Mouse (Mus musculus) megakaryocyte-erythroid progenitor cell, adult 5-6 weeks (primary cell): ENCODE measurements around the gene Gm13090. TPM values are rescaled to one million over a fixed set of nuclear protein-coding genes. Genes with fewer than 3 reads are reported as not detected.

Experiments
- ATAC-seq: replicated peaks from 2 replicates; pipeline ENCODE4 v1.8.0; 2016; ENCODE audit warnings: mild to moderate bottlenecking, inconsistent platforms; ENCODE audit not compliant: severe bottlenecking, poor library complexity, low FRiP score, low TSS enrichment
- total RNA-seq, 2 experiments: library from RNA; stranded (forward) in 1 of 2; stranded (reverse) in 1 of 2; fragments of 200-1000, 215-1000 nt in 1 of 2; fragments of >200 nt in 1 of 2; fragmentation: Nextera tagmentation in 1 of 2; gene quantifications; 2 replicates each; pipeline ENCODE4 v1.2.3; 2014 to 2017

Gene Gm13090
- total RNA-seq, 2 experiments from 2014 or later = not detected

DNA sequence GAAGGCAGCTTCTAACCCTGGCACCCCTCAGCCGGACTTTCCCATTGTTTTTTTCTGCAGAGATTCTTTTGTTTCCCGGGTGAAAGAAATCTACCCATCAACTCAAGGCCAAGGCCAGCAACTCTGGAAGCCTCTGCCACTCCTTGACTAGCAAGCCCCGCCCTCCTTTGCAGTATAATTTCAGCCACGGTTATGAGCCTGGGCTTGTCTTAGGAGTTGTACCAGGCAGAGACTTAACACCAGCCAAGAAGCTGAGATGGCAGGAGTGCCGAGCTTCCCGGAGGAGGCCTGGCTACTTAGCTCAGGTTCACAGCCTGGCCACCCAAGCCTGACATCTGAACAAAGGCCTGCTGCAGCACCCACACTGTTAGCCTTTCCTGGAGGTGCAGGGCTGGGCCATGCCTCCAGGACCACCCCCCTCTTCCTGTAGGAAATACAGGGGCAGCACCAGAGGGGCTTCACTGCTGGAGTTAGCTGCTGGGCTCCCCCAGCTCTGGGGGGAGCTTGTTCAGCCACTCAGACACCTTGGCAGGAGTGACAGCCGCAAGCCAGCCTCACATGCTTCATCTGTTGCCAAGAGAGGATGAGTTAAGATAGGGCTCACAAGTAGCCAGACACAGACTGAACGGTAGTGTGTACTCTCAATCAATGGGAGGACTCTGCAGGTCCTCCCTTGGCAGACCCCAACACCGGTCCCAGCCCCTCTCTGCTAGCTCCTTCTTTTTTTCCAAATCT lies 41.6 kb downstream of the Gm13090 start:
- ATAC-seq = no peak

GRCm38 (mm10) chr4:151132493-151132892 lies 43.1 kb downstream of the Gm13090 start:
- ATAC-seq = no peak

- peak; percentile 41; the same call in 1 of the 2 replicates for ATAC-seq
Measured at GRCm38 (mm10) chr4:151133760-151134159, 44.4 kb downstream of the Gm13090 start.

DNA sequence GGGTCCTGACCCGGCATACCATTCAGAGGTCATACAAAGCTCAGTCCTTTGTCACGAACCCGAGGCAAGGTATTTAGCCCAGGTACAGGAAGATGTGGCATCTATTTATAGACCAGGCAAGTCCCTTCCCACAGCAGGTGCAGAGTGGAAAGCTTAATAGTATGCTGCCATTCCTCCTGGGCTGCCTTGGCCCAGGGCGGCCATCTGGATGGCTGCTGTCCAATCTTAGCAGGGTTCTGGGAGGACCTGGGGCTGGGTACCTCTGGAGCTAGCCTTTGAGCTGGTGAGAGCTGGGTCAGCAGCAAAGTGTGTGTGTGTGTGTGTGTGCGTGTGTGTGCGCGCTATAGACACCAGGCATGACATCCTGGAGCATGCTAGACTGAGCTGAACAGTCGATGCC lies 46.1 kb downstream of the Gm13090 start:
- no peak for ATAC-seq

DNA sequence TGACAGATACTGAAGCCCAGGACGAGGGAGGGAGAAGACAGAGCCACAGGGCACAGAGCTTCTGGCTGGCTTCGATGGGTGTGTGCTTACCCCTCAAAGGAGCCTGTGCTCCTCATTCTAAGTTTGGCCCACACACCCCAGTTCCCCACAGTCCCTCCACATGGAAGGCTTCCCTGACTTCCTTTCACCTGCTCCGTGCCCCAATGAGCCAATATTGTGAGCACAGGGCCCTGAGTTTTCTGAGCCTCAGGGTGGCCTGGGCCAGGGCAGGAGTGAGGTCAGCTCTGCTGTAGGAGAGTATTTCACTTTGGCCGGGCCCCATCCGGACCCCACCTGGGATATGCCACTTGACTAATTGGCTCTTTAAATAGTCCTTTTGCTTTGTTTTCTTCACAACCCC lies 48.3 kb downstream of the Gm13090 start:
- no peak for ATAC-seq

- no peak for ATAC-seq
Measured at GRCm38 (mm10) chr4:151138135-151138534, 48.8 kb downstream of the Gm13090 start.

DNA sequence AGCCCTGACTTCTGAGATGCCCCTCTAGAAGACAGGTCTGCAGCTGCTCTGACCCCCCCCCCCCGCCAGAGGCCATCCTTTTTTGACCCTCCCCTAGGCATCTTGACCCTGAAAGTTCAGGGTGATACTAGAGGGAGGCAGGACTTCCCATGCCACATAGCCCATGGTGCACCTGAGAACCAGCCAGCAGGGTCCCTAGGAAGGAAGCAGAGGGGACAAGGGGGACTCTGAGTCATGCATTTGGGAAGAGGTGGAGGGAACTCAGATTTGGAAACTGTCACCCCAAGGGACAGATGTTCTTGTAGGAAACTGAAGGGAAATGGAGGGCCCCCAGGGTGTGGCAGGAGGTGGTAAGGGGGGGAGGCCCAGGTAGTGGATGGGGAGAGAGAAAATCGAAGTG lies 49.2 kb downstream of the Gm13090 start:
- ATAC-seq = no peak

DNA sequence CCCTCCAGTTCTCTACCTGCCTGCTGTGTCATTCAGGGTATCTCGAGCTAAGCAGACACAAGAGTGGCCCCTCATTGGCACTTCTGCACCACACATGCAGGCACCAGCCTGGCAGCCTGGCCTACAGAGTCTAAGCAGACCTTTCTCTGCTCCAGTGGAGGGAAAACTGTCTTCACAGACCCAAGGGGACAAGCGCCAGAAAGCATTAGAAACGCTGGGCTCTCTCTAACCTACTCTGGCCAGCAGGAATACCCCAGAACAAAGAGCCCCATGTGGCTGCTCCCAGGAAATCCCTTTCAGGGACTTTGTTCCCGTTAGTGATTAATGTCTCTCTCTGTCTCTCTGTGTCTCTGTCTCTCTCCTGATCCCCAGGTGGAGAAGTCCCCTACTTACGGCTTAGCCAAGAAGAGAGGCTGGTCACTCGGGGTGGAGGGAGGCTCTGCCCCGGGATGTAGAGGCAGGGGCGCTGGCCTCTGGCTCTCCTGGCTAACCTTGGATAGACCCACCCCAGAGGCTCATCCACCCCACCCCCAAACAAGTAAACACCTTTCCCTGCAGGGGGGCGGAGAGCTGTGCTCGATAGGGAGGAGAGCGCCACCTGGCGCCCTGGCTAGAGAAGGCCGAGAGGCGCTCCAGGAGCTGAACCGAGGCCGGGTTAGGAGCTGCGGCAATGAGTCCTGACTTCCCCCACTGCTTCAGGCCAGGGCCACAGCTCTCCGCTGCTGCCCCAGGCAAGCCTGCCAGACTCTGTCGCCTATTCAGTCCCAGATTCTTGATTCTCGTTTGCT lies 49.9 kb downstream of the Gm13090 start:
- ATAC-seq = peak; percentile 83

- no peak for ATAC-seq
Measured at GRCm38 (mm10) chr4:151140368-151140982, 51.1 kb downstream of the Gm13090 start.

Other genes starting within 250 kb of the Gm13090 start
- 0.42 TPM in 1 of 2 replicates, not detected in the other for gene Errfi1, start 235.7 kb upstream of the Gm13090 start, total RNA-seq (2014; fragmentation: Nextera tagmentation)
- 0.27 and 1.2 TPM in 2 replicates for gene Errfi1, start 235.7 kb upstream of the Gm13090 start, total RNA-seq (2017)
- 339 and 364 TPM in 2 replicates for gene Park7, start 175.1 kb upstream of the Gm13090 start, total RNA-seq (2014; fragmentation: Nextera tagmentation)
- 415 and 488 TPM in 2 replicates for gene Park7, start 175.1 kb upstream of the Gm13090 start, total RNA-seq (2017)
- gene Tnfrsf9, start 175.0 kb upstream of the Gm13090 start, total RNA-seq (2014; fragmentation: Nextera tagmentation) = 2.6 TPM in 1 of 2 replicates, not detected in the other
- 7.2 TPM in 1 of 2 replicates, not detected in the other for gene Tnfrsf9, start 175.0 kb upstream of the Gm13090 start, total RNA-seq (2017)
- not detected in 2 replicates for gene Uts2, start 92.5 kb upstream of the Gm13090 start, total RNA-seq (2014; fragmentation: Nextera tagmentation)
- not detected in 2 replicates for gene Uts2, start 92.5 kb upstream of the Gm13090 start, total RNA-seq (2017)
- 8.4 and 8.9 TPM in 2 replicates for gene Per3, start 44.9 kb upstream of the Gm13090 start, total RNA-seq (2014; fragmentation: Nextera tagmentation)
- gene Per3, start 44.9 kb upstream of the Gm13090 start, total RNA-seq (2017) = 4.4 and 6.1 TPM in 2 replicates
- 39.5 and 57.8 TPM in 2 replicates for gene Vamp3, start 31.6 kb upstream of the Gm13090 start, total RNA-seq (2014; fragmentation: Nextera tagmentation)
- 46.4 and 55.0 TPM in 2 replicates for gene Vamp3, start 31.6 kb upstream of the Gm13090 start, total RNA-seq (2017)